Mouse (Mus musculus): ENCODE data around the gene Flywch1. TPM values are rescaled to one million over a fixed set of nuclear protein-coding genes. Genes with fewer than 3 reads are reported as not detected.

Flywch1 gene
- polyA plus RNA-seq (2017; shearing (Covaris generic)), result 34.0 TPM

GRCm38 (mm10) chr17:23771284-23772218, at the start of gene Flywch1:
Flywch1 (minus strand) TSS chr17:23771602.

GRCm38 (mm10) chr17:23790269-23791078, 19.1 kb upstream of the Flywch1 start, which contains the start of gene Srrm2:
Srrm2 (plus strand) TSS chr17:23790532.

GRCm38 (mm10) chr17:23785561-23786471, 14.4 kb upstream of the Flywch1 start, which contains the start of gene Flywch2:
Flywch2 (minus strand) TSS chr17:23786081.

GRCm38 (mm10) chr17:23745301-23746251, 25.8 kb downstream of the Flywch1 start, which contains the start of gene Kremen2:
Kremen2 (minus strand) TSS chr17:23745833.

GRCm38 (mm10) chr17:23740598-23741021, 30.8 kb downstream of the Flywch1 start, which contains the start of gene Paqr4:
Paqr4 (minus strand) TSS chr17:23740867.

GRCm38 (mm10) chr17:23725999-23726757, 45.2 kb downstream of the Flywch1 start, which contains the start of gene Pkmyt1:
Pkmyt1 (plus strand) TSS chr17:23726336.

GRCm38 (mm10) chr17:23722376-23723125, 48.9 kb downstream of the Flywch1 start, which contains the start of gene 1520401A03Rik:
1520401A03Rik (minus strand) TSS chr17:23722783.

Other genes with a start within 250 kb of the Flywch1 start
- 7.3 TPM for gene Zfp213, start 207.4 kb downstream of the Flywch1 start, polyA plus RNA-seq (2017; shearing (Covaris generic))
- gene Zfp13, start 172.1 kb downstream of the Flywch1 start, polyA plus RNA-seq (2017; shearing (Covaris generic)), result not detected
- gene Zscan10, start 170.7 kb downstream of the Flywch1 start, polyA plus RNA-seq (2017; shearing (Covaris generic)), result 4.2 TPM
- gene Mmp25, start 126.3 kb downstream of the Flywch1 start, polyA plus RNA-seq (2017; shearing (Covaris generic)), result 1.5 TPM
- gene Bicdl2, start 111.1 kb downstream of the Flywch1 start, polyA plus RNA-seq (2017; shearing (Covaris generic)), result not detected
- gene Hcfc1r1, start 98.0 kb downstream of the Flywch1 start, polyA plus RNA-seq (2017; shearing (Covaris generic)), result 57.1 TPM
- 31.2 TPM for gene Thoc6, start 97.7 kb downstream of the Flywch1 start, polyA plus RNA-seq (2017; shearing (Covaris generic))
- 13.4 TPM for gene Tnfrsf12a, start 94.1 kb downstream of the Flywch1 start, polyA plus RNA-seq (2017; shearing (Covaris generic))
- not detected for gene Cldn6, start 92.4 kb downstream of the Flywch1 start, polyA plus RNA-seq (2017; shearing (Covaris generic))
- gene Cldn9, start 87.6 kb downstream of the Flywch1 start, polyA plus RNA-seq (2017; shearing (Covaris generic)), result not detected
- 0.13 TPM for gene 1520401A03Rik, start 48.8 kb downstream of the Flywch1 start, polyA plus RNA-seq (2017; shearing (Covaris generic))
- gene Pkmyt1, start 45.3 kb downstream of the Flywch1 start, polyA plus RNA-seq (2017; shearing (Covaris generic)), result 57.9 TPM
- gene Paqr4, start 30.7 kb downstream of the Flywch1 start, polyA plus RNA-seq (2017; shearing (Covaris generic)), result 3.5 TPM
- gene Kremen2, start 25.8 kb downstream of the Flywch1 start, polyA plus RNA-seq (2017; shearing (Covaris generic)), result 2.8 TPM
- 4.1 TPM for gene Flywch2, start 14.5 kb upstream of the Flywch1 start, polyA plus RNA-seq (2017; shearing (Covaris generic))
- gene Srrm2, start 18.9 kb upstream of the Flywch1 start, polyA plus RNA-seq (2017; shearing (Covaris generic)), result 994 TPM
- 395 TPM for gene Elob, start 57.5 kb upstream of the Flywch1 start, polyA plus RNA-seq (2017; shearing (Covaris generic))
- gene Prss33, start 64.5 kb upstream of the Flywch1 start, polyA plus RNA-seq (2017; shearing (Covaris generic)), result 0.35 TPM
- gene Prss32, start 72.3 kb upstream of the Flywch1 start, polyA plus RNA-seq (2017; shearing (Covaris generic)), result not detected
- 4.6 TPM for gene Prss41, start 72.6 kb upstream of the Flywch1 start, polyA plus RNA-seq (2017; shearing (Covaris generic))
- gene Prss21, start 96.5 kb upstream of the Flywch1 start, polyA plus RNA-seq (2017; shearing (Covaris generic)), result not detected
- not detected for gene Dcpp1, start 109.3 kb upstream of the Flywch1 start, polyA plus RNA-seq (2017; shearing (Covaris generic))
- gene Dcpp2, start 109.3 kb upstream of the Flywch1 start, polyA plus RNA-seq (2017; shearing (Covaris generic)), result not detected
- gene Dcpp3, start 145.9 kb upstream of the Flywch1 start, polyA plus RNA-seq (2017; shearing (Covaris generic)), result not detected
- not detected for gene Sbp, start 170.1 kb upstream of the Flywch1 start, polyA plus RNA-seq (2017; shearing (Covaris generic))
- gene Sbpl, start 183.7 kb upstream of the Flywch1 start, polyA plus RNA-seq (2017; shearing (Covaris generic)), result not detected
- 5.7 TPM for gene Prss30, start 209.0 kb upstream of the Flywch1 start, polyA plus RNA-seq (2017; shearing (Covaris generic))
- gene Prss22, start 226.5 kb upstream of the Flywch1 start, polyA plus RNA-seq (2017; shearing (Covaris generic)), result not detected

Measured in effector memory CD4-positive, alpha-beta T cell, adult 7 months (primary cell).